Mouse (Mus musculus) forebrain, embryonic 10.5 days (tissue): Measurements from ENCODE around the gene Grhl3. TPM values are rescaled to one million over a fixed set of nuclear protein-coding genes. Genes with fewer than 3 reads are reported as not detected.

Experiments
- DNase-seq: peaks from one replicate; pipeline ENCODE4 v3.0.0-alpha.2; 2017; ENCODE audit warnings: low spot score; ENCODE audit errors: extremely low spot score
- H3K27ac ChIP-seq: fragments of 300-500 bp; sonication (generic); 2 replicates; pipeline ENCODE4 v1.5.1; 2016; ENCODE audit warnings: mild to moderate bottlenecking
- H3K27me3 ChIP-seq: fragments of 300-500 bp; sonication (generic); 2 replicates; pipeline ENCODE4 v1.6.1; 2016; ENCODE audit warnings: mild to moderate bottlenecking; ENCODE audit not compliant: poor library complexity, severe bottlenecking
- H3K36me3 ChIP-seq: fragments of 300-500 bp; sonication (generic); replicated peaks from 2 replicates; pipeline ENCODE4 v1.6.1; 2016; ENCODE audit warnings: mild to moderate bottlenecking, moderate library complexity
- H3K4me1 ChIP-seq: fragments of 300-500 bp; sonication (generic); 2 replicates; pipeline ENCODE4 v1.6.1; 2016
- H3K4me3 ChIP-seq: fragments of 300-500 bp; sonication (generic); 2 replicates; pipeline ENCODE4 v1.5.1; 2016; ENCODE audit warnings: mild to moderate bottlenecking, moderate library complexity
- H3K9me3 ChIP-seq: fragments of 300-500 bp; sonication (generic); 2 replicates; pipeline ENCODE4 v1.6.1; 2016; ENCODE audit warnings: mild to moderate bottlenecking, moderate library complexity
- WGBS: fragments of 180-500 bp; shearing (Covaris S2); methylation state at CpG from one replicate; pipeline ENCODE4 v1.1.7; 2016; 5-methylcytosine and 5-hydroxymethylcytosine counted together
- polyA plus RNA-seq: library from polyadenylated mRNA; unstranded; fragments of >200 nt; fragmentation: Nextera tagmentation; extraction: Ambion mirVana; gene quantifications from 2 replicates; pipeline ENCODE4 v1.2.1, GENCODE M21; 2016

Gene Grhl3
- polyA plus RNA-seq, 1 experiment from 2014 or later, result 3.4 TPM

DNA sequence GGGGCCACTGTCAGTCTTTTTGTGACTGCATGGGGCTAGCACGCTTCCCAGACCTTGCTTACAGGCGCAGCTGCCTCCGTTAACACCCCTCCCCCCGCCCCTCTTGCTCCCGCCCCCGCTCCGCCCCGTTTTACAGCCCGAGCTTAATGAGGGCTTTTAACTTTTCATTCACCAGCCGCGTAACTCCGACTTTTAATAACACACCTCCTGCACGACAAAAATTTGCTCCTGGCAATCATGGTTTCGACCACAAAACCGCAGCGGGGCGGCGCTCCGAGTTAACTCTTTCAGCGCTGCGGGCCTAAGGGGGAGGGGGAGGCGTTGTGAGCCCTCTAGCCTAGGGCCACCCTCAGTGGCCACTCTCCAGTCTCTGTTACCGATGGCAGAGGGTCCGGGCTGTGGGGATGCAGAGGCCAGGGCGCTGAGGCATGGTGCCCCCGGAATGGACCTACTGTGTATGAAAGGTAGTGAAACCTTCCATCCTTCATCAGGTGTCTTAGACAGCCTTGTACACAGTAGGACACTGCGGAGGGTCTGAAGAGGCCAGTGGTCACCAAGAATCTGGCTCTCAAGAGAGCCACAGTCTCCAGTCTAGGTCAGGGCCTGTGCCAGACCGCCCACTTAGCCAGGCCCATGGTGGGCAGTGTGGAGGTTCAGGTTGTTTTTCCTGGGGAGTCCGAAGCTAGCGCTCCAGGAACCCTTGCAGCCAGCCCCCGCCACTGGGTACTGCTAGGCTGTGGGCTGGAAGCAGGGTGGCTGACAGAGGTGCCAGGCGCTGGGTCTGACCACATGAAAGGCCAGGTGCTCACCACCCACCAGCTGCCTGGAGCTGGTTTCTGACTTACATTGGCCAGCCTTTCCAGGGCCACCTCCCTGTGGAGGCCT lies 3.0 kb downstream of the Grhl3 start:
- Histone ChIP-seq H3K4me1 (peaks cover 87% of the 10 kb centered on the region), H3K27me3 (peaks cover 99% of the 10 kb centered on the region), H3K36me3 (no peaks in the 10 kb centered on the region), H3K9me3 (no peaks in the 10 kb centered on the region), H3K4me3 (peak overlapping the region; percentile 49), H3K27ac (peak overlapping the region; percentile 64)
- peak; percentile 81 for DNase-seq
- WGBS, result 11% methylated on average over 32 of the region's 32 CpGs

DNA sequence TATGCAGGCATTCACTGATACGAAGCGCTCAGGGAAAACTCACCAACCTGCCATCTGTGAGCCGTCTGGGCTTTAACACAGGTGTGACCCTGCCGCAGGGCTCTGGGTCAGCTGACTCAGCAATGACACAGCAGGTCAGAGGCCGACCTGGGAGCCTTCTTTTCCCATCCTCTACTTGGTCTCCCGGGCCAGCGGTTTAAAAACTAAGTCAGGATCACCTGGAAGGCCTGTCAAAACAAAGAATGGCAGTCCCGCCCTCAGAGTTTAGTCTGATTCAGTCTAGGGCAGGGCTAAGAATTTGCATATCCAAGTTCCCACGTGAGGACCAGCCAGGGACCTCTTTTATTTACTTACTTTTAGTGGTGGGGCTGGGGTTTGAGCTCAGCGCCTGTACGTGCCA lies 4.2 kb downstream of the Grhl3 start:
- Histone ChIP-seq H3K27ac (no peak overlapping the region), H3K4me1 (peaks cover 91% of the 10 kb centered on the region), H3K4me3 (peak overlapping the region; percentile 49), H3K27me3 (peaks cover 99% of the 10 kb centered on the region), H3K36me3 (no peaks in the 10 kb centered on the region), H3K9me3 (no peaks in the 10 kb centered on the region)
- no peak for DNase-seq
- WGBS, result 7% methylated on average over 11 of the region's 11 CpGs

DNA sequence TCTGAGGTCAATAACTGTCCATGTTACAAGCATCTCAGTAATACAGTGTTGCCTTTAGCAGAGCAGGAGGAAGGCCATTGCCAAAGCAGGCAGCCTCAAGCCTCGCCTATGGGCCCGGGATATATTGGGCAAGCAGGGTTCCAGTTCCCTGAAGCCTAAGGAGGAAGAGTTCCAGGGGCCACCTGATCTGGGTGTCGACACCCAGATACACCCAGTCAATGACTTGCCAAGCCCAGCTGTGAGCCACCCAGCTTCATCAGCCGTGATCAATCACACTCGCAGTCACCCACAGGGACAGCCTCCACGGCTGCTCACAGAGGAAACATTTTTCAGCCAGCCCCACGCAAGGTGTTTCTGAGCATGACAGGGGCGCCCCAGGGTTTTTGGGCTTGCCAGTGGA lies 5.9 kb downstream of the Grhl3 start:
- no peak for DNase-seq
- no peaks in the 10 kb centered on the region for H3K36me3 ChIP-seq
- H3K9me3 ChIP-seq, result no peaks in the 10 kb centered on the region
- H3K4me1 ChIP-seq, result peaks cover 79% of the 10 kb centered on the region
- H3K27ac ChIP-seq, result 0 out of 2 replicates have a peak overlapping the region, but pooled peaks have one; percentile 54
- no peak overlapping the region for H3K4me3 ChIP-seq
- WGBS, result 81% methylated on average over 8 of the region's 8 CpGs
- H3K27me3 ChIP-seq, result peaks cover 97% of the 10 kb centered on the region

- Histone ChIP-seq H3K36me3 (no peaks in the 10 kb centered on the region), H3K4me1 (peaks cover 75% of the 10 kb centered on the region), H3K9me3 (no peaks in the 10 kb centered on the region), H3K4me3 (no peak overlapping the region), H3K27ac (peak overlapping the region; percentile 54; the same call in 1 of the 2 replicates), H3K27me3 (peaks cover 97% of the 10 kb centered on the region)
- no peak for DNase-seq
- 53% methylated on average over 11 of the region's 11 CpGs for WGBS
These were observed 6.4 kb downstream of the Grhl3 start for GRCm38 (mm10) chr4:135567042-135567441.

GRCm38 (mm10) chr4:135565400-135565799 lies 8.0 kb downstream of the Grhl3 start:
- peaks cover 86% of the 10 kb centered on the region for H3K27me3 ChIP-seq
- no peak for DNase-seq
- H3K27ac ChIP-seq, result no peak overlapping the region
- 83% methylated on average over 9 of the region's 9 CpGs for WGBS
- no peaks in the 10 kb centered on the region for H3K9me3 ChIP-seq
- H3K4me1 ChIP-seq, result peaks cover 61% of the 10 kb centered on the region
- H3K4me3 ChIP-seq, result no peak overlapping the region
- no peaks in the 10 kb centered on the region for H3K36me3 ChIP-seq

GRCm38 (mm10) chr4:135563794-135564193 lies 9.6 kb downstream of the Grhl3 start:
- 70% methylated on average over 2 of the region's 2 CpGs for WGBS
- peaks cover 45% of the 10 kb centered on the region for H3K4me1 ChIP-seq
- H3K27me3 ChIP-seq, result peaks cover 70% of the 10 kb centered on the region
- DNase-seq, result no peak
- no peak overlapping the region for H3K27ac ChIP-seq
- no peak overlapping the region for H3K4me3 ChIP-seq
- no peaks in the 10 kb centered on the region for H3K36me3 ChIP-seq
- H3K9me3 ChIP-seq, result no peaks in the 10 kb centered on the region

GRCm38 (mm10) chr4:135549323-135549722 lies 24.1 kb downstream of the Grhl3 start:
- H3K36me3 ChIP-seq, result no peaks in the 10 kb centered on the region
- 80% methylated on average over 6 of the region's 6 CpGs for WGBS
- H3K27me3 ChIP-seq, result peaks cover 98% of the 10 kb centered on the region
- no peak for DNase-seq
- H3K4me3 ChIP-seq, result no peak overlapping the region
- H3K9me3 ChIP-seq, result no peaks in the 10 kb centered on the region
- H3K4me1 ChIP-seq, result peaks cover 86% of the 10 kb centered on the region
- H3K27ac ChIP-seq, result 0 out of 2 replicates have a peak overlapping the region, but pooled peaks have one; percentile 20

- DNase-seq, result no peak
- peaks cover 100% of the 10 kb centered on the region for H3K27me3 ChIP-seq
- H3K27ac ChIP-seq, result peak overlapping the region; percentile 54
- 30% methylated on average over 9 of the region's 9 CpGs for WGBS
- no peaks in the 10 kb centered on the region for H3K36me3 ChIP-seq
- no peaks in the 10 kb centered on the region for H3K9me3 ChIP-seq
- no peak overlapping the region for H3K4me3 ChIP-seq
- H3K4me1 ChIP-seq, result peaks cover 84% of the 10 kb centered on the region
These were observed 24.8 kb downstream of the Grhl3 start for GRCm38 (mm10) chr4:135548521-135549077.

DNA sequence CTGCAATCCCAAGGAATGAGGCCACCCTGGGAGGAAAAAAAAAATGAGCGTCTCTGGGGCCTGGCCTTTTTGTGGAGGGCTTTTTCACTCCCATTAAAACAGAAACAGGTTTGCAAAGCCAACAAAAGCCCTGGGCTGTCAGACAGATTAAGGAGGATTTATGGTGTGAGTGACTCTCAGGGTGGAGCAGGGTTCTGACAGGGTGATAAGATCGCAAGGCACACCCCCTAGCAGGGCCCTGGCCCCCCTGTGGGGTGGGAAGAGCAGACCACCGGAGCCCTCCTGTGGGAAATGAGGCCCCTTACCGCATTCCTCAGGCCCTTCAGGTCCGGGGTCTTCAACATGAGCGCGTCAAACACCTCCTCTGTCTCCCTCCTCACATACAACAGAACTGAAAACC lies 25.3 kb downstream of the Grhl3 start:
- Histone ChIP-seq H3K9me3 (no peaks in the 10 kb centered on the region), H3K4me3 (no peak overlapping the region), H3K36me3 (no peaks in the 10 kb centered on the region), H3K27me3 (peaks cover 100% of the 10 kb centered on the region), H3K27ac (peak overlapping the region; percentile 54), H3K4me1 (peaks cover 79% of the 10 kb centered on the region)
- DNase-seq, result no peak
- 17% methylated on average over 7 of the region's 7 CpGs for WGBS

GRCm38 (mm10) chr4:135547551-135547950 lies 25.9 kb downstream of the Grhl3 start:
- H3K27ac ChIP-seq, result peak overlapping the region; percentile 54; the same call in 1 of the 2 replicates
- DNase-seq, result no peak
- WGBS, result 73% methylated on average over 14 of the region's 14 CpGs
- peaks cover 73% of the 10 kb centered on the region for H3K4me1 ChIP-seq
- no peak overlapping the region for H3K4me3 ChIP-seq
- H3K36me3 ChIP-seq, result no peaks in the 10 kb centered on the region
- H3K27me3 ChIP-seq, result peaks cover 100% of the 10 kb centered on the region
- no peaks in the 10 kb centered on the region for H3K9me3 ChIP-seq

DNA sequence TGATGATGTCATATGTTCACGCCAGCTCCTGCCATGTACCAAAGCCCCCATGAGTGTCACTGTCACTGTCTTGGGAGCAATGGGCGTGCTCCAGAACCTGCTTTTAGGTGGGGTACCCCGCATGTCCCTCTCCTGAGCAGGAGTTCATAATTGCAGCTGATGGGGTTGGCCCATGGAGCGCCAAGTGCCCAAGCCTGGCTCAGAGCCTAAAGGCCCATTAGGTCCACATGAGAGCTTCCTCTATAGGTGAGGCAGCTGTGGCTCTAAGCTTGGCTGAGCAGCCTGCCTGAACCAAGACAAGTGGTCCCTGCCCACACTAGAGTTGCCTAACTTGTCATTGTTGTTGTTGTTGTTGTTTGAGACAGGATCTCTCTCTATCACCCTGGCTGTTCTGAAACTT lies 26.6 kb downstream of the Grhl3 start:
- 90% methylated on average over 4 of the region's 4 CpGs for WGBS
- Histone ChIP-seq H3K9me3 (no peaks in the 10 kb centered on the region), H3K27ac (no peak overlapping the region), H3K4me1 (peaks cover 66% of the 10 kb centered on the region), H3K4me3 (no peak overlapping the region), H3K27me3 (peaks cover 98% of the 10 kb centered on the region), H3K36me3 (no peaks in the 10 kb centered on the region)
- no peak for DNase-seq

DNA sequence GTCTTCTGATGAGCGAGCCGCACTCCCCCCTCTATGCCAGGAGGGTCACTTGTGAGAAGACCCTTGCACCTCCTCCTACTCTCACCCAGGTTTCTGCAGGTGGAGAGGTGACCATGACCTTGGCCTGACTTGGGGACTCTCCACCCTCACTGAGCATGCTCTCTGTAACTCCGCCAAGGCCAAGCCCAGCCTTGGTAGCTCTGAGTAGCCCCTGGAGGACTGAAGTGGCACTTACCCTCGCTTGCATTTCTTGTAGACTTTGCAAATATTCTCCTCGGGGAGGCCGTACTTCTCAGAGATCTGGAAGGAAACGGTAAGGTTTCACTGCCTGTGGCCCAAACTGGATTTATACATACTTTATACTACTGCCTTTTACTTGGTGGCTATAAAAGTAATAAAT lies 27.4 kb downstream of the Grhl3 start:
- 87% methylated on average over 7 of the region's 7 CpGs for WGBS
- H3K36me3 ChIP-seq, result no peaks in the 10 kb centered on the region
- peaks cover 61% of the 10 kb centered on the region for H3K4me1 ChIP-seq
- peaks cover 90% of the 10 kb centered on the region for H3K27me3 ChIP-seq
- no peaks in the 10 kb centered on the region for H3K9me3 ChIP-seq
- DNase-seq, result no peak
- no peak overlapping the region for H3K4me3 ChIP-seq
- H3K27ac ChIP-seq, result no peak overlapping the region

GRCm38 (mm10) chr4:135545080-135545511 lies 28.3 kb downstream of the Grhl3 start:
- peaks cover 81% of the 10 kb centered on the region for H3K27me3 ChIP-seq
- no peaks in the 10 kb centered on the region for H3K36me3 ChIP-seq
- DNase-seq, result no peak
- WGBS, result 29% methylated on average over 8 of the region's 8 CpGs
- peaks cover 56% of the 10 kb centered on the region for H3K4me1 ChIP-seq
- H3K4me3 ChIP-seq, result peak overlapping the region; percentile 15; the same call in 1 of the 2 replicates
- no peaks in the 10 kb centered on the region for H3K9me3 ChIP-seq
- H3K27ac ChIP-seq, result 0 out of 2 replicates have a peak overlapping the region, but pooled peaks have one; percentile 22
